In genomic region chr4:75065782-75066181, GRCm38 (mm10) we compare ENCODE assay signal across 27 mouse cellular contexts.
DNase-seq lines count a peak whose midpoint lies in the region; ATAC-seq and TF ChIP-seq lines count a peak whose summit lies in the region.
"Had no signal": no experiment of that assay in that cellular context is flagged by ENCODE, and none has a peak within 500 bp of the region (broad histone marks: within the 10 kb centered on the region; RNA-seq: fewer than 3 reads in every experiment).

No protein-coding gene starts in this region.

- 60% methylated on average over 1 of the region's 1 CpGs for WGBS in forebrain, postnatal 0 days
- WGBS in forebrain, embryonic 11.5 days: 73% methylated on average over 1 of the region's 1 CpGs

- TF ChIP-seq CTCF in forebrain, postnatal 0 days (IDR thresholded peaks at IDR 0.05; ENCODE audit: low read depth): no peak
- no peak for TF ChIP-seq CTCF in left cerebral cortex, adult 2 months (IDR thresholded peaks at IDR 0.05)

- peak; percentile 1 for DNase-seq in forebrain, postnatal 0 days
- DNase-seq in forebrain, embryonic 11.5 days (ENCODE audit: low spot score): no peak
- DNase-seq in frontal cortex, adult 2 months (ENCODE audit: extremely low spot score in 1 of 2, low spot score in 1 of 2): peak; percentile 12 to 15
- no peak for DNase-seq in frontal cortex, postnatal 25 days (ENCODE audit: low spot score in 2 of 2)
- DNase-seq in left cerebral cortex, adult 2 months (ENCODE audit: extremely low spot score in 1 of 2, low spot score in 2 of 2): no peak
- no peak for DNase-seq in left cerebral cortex, adult 18-20 months (ENCODE audit: low spot score in 2 of 2)
- DNase-seq in telencephalon, adult 2 months (ENCODE audit: low read depth, low spot score): peak; percentile 55
- no peak for DNase-seq in heart, adult 18-20 months
- DNase-seq: adrenal gland, adult 8-10 months; adrenal gland, postnatal 14 days; adrenal gland, postnatal 36 days; B cell, adult 2 months; cerebellum, adult 11-12 months; cerebellum, adult 2 months; cerebellum, adult 9-10 months; cerebellum, postnatal 10 days; cerebellum, postnatal 25 days had no signal

- intact Hi-C loops in left cerebral cortex, adult 2 months (cut with DNase I): no loop called here

- H3K9ac ChIP-seq in forebrain, postnatal 0 days: no peak overlapping the region
- no peak overlapping the region for H3K9ac ChIP-seq in forebrain, embryonic 11.5 days (ENCODE audit: low read length)
- H3K9ac ChIP-seq: embryonic facial prominence, embryonic 12.5 days; forebrain, embryonic 12.5 days had no signal

- no peak overlapping the region for H3K4me2 ChIP-seq in forebrain, postnatal 0 days (ENCODE audit: low read depth)
- H3K4me2 ChIP-seq in forebrain, embryonic 11.5 days (ENCODE audit: low read depth, low read length, severe bottlenecking): no peak overlapping the region
- H3K4me2 ChIP-seq: embryonic facial prominence, embryonic 12.5 days; forebrain, embryonic 12.5 days had no signal

- no peaks in the 10 kb centered on the region for H3K9me3 ChIP-seq in forebrain, postnatal 0 days (ENCODE audit: low read length)
- no peaks in the 10 kb centered on the region for H3K9me3 ChIP-seq in forebrain, embryonic 11.5 days (ENCODE audit: control insufficient read depth, low read length)
- H3K9me3 ChIP-seq: embryonic facial prominence, embryonic 10.5 days; embryonic facial prominence, embryonic 12.5 days; forebrain, embryonic 12.5 days; G1E had no signal

- no peaks in the 10 kb centered on the region for H3K27me3 ChIP-seq in forebrain, postnatal 0 days (ENCODE audit: insufficient read depth, low read length)
- H3K27me3 ChIP-seq in forebrain, embryonic 11.5 days (ENCODE audit: control insufficient read depth, insufficient read depth, low read length): no peaks in the 10 kb centered on the region
- H3K27me3 ChIP-seq: CH12.LX; embryonic facial prominence, embryonic 12.5 days; forebrain, embryonic 12.5 days; Patski had no signal

- H3K27ac ChIP-seq in forebrain, postnatal 0 days (ENCODE audit: low read depth, low read length): no peak overlapping the region
- H3K27ac ChIP-seq in forebrain, embryonic 11.5 days (ENCODE audit: low read depth, low read length): no peak overlapping the region
- H3K27ac ChIP-seq in left cerebral cortex, adult 2 months: peak overlapping the region; percentile 58
- H3K27ac ChIP-seq: embryonic facial prominence, embryonic 10.5 days; embryonic facial prominence, embryonic 12.5 days; forebrain, embryonic 12.5 days had no signal

- ATAC-seq in forebrain, postnatal 0 days: peak; percentile 53
- ATAC-seq in forebrain, embryonic 11.5 days (replicated peaks; ENCODE audit: low FRiP score): no peak
- ATAC-seq: activated CD4-positive, CD25-positive, alpha-beta regulatory T cell, adult 4 months; CD4-positive, CD25-positive, alpha-beta regulatory T cell, adult 4 months; forebrain, embryonic 14.5 days; forebrain, embryonic 16.5 days; Patski had no signal

- no peaks in the 10 kb centered on the region for H3K4me1 ChIP-seq in forebrain, postnatal 0 days (ENCODE audit: insufficient read depth)
- H3K4me1 ChIP-seq in forebrain, embryonic 11.5 days (replicated peaks; ENCODE audit: control insufficient read depth, insufficient read depth, low read length): no peaks in the 10 kb centered on the region
- H3K4me1 ChIP-seq: embryonic facial prominence, embryonic 10.5 days; embryonic facial prominence, embryonic 12.5 days; forebrain, embryonic 12.5 days had no signal

- no peaks in the 10 kb centered on the region for H3K36me3 ChIP-seq in forebrain, postnatal 0 days (ENCODE audit: insufficient read depth)
- H3K36me3 ChIP-seq in forebrain, embryonic 11.5 days (ENCODE audit: control insufficient read depth, insufficient read depth, low read length): no peaks in the 10 kb centered on the region
- H3K36me3 ChIP-seq: embryonic facial prominence, embryonic 10.5 days; embryonic facial prominence, embryonic 12.5 days; forebrain, embryonic 12.5 days; G1E had no signal

- H3K4me3 ChIP-seq in forebrain, postnatal 0 days (ENCODE audit: low read depth, low read length): no peak overlapping the region
- H3K4me3 ChIP-seq in forebrain, embryonic 11.5 days (ENCODE audit: low read depth, low read length): no peak overlapping the region
- H3K4me3 ChIP-seq in left cerebral cortex, adult 2 months: no peak overlapping the region
- H3K4me3 ChIP-seq: embryonic facial prominence, embryonic 10.5 days; embryonic facial prominence, embryonic 12.5 days; forebrain, embryonic 12.5 days had no signal

Comparison
In these comparisons a context has a peak if more than half of its experiments do, and no peak if none do; other contexts are left out.
1. DNase-seq: peak in forebrain, postnatal 0 days (single experiment), frontal cortex, adult 2 months (2 of 2) and telencephalon, adult 2 months (single experiment); none in forebrain, embryonic 11.5 days (single experiment), frontal cortex, postnatal 25 days (0 of 2), left cerebral cortex, adult 2 months (0 of 2), left cerebral cortex, adult 18-20 months (0 of 2) and heart, adult 18-20 months (0 of 2).